Mouse (Mus musculus) heart, embryonic 12.5 days (tissue): Measurements from ENCODE around the gene Gm13084. TPM values are rescaled to one million over a fixed set of nuclear protein-coding genes. Genes with fewer than 3 reads are reported as not detected.
"Not testable (repeated sequence)": the region's sequence is repeated elsewhere in the genome, so short reads cannot be mapped to it uniquely, and the experiment has no call there.

Experiments
- ATAC-seq: fragments of 200-750 bp; cut with Nextera tagmentation; 2 replicates; pipeline ENCODE4 v1.8.0; 2017; ENCODE audit warnings: moderate TSS enrichment, moderate library complexity; ENCODE audit not compliant: insufficient number of reproducible peaks, low FRiP score
- H3K27ac ChIP-seq: fragments of 300-500 bp; sonication (generic); 2 replicates; pipeline ENCODE4 v1.5.1; 2016; ENCODE audit warnings: mild to moderate bottlenecking, moderate library complexity; ENCODE audit not compliant: poor library complexity, severe bottlenecking
- H3K27me3 ChIP-seq: fragments of 300-500 bp; sonication (generic); replicated peaks from 2 replicates; pipeline ENCODE4 v1.6.1; 2016; ENCODE audit warnings: mild to moderate bottlenecking, moderate library complexity
- H3K36me3 ChIP-seq: fragments of 300-500 bp; sonication (generic); 2 replicates; pipeline ENCODE4 v1.6.1; 2016; ENCODE audit warnings: mild to moderate bottlenecking, moderate library complexity
- H3K4me1 ChIP-seq: fragments of 300-500 bp; sonication (generic); replicated peaks from 2 replicates; pipeline ENCODE4 v1.6.1; 2016; ENCODE audit warnings: mild to moderate bottlenecking
- H3K4me2 ChIP-seq: fragments of 300-500 bp; sonication (generic); 2 replicates; pipeline ENCODE4 v1.6.1; 2016; ENCODE audit warnings: mild to moderate bottlenecking, moderate library complexity
- H3K4me3 ChIP-seq: fragments of 300-500 bp; sonication (generic); 2 replicates; pipeline ENCODE4 v1.5.1; 2016; ENCODE audit warnings: mild to moderate bottlenecking
- H3K9ac ChIP-seq: fragments of 300-500 bp; sonication (generic); 2 replicates; pipeline ENCODE4 v1.6.1; 2016; ENCODE audit warnings: mild to moderate bottlenecking, moderate library complexity
- H3K9me3 ChIP-seq: fragments of 300-500 bp; sonication (generic); replicated peaks from 2 replicates; pipeline ENCODE4 v1.6.1; 2016; ENCODE audit warnings: mild to moderate bottlenecking, moderate library complexity
- WGBS: fragments of 180-500 bp; shearing (Covaris S2); methylation state at CpG from one replicate; pipeline ENCODE4 v1.1.7; 2016; 5-methylcytosine and 5-hydroxymethylcytosine counted together
- polyA plus RNA-seq: library from polyadenylated mRNA; unstranded; fragments of >200 nt; fragmentation: Nextera tagmentation; extraction: Ambion mirVana; gene quantifications from 2 replicates; pipeline ENCODE4 v1.2.1, GENCODE M21; 2016

The Gm13084 gene
- not detected in 2 replicates for polyA plus RNA-seq

- Histone ChIP-seq H3K4me3 (no peak within 1 kb of the TSS), H3K27me3 (no peaks in the 10 kb centered on the region), H3K4me2 (no peak within 1 kb of the TSS), H3K27ac (no peak within 1 kb of the TSS), H3K4me1 (no peaks in the 10 kb centered on the region), H3K9ac (no peak within 1 kb of the TSS), H3K9me3 (peaks cover 19% of the 10 kb centered on the region), H3K36me3 (no peaks in the 10 kb centered on the region)
- no peak for ATAC-seq
- WGBS: 65% methylated on average over 2 of the region's 2 CpGs
Observed at GRCm38 (mm10) chr4:143815993-143816392, at the start of gene Gm13084. Gene Gm13084, minus strand, starts transcription at chr4:143816093.

GRCm38 (mm10) chr4:143846197-143846596, 30.3 kb upstream of the Gm13084 start, which contains the start of gene Gm13103:
Gene Gm13103, plus strand, starts transcription at chr4:143846497.
- H3K27me3 ChIP-seq, H3K27ac ChIP-seq, H3K36me3 ChIP-seq, H3K4me2 ChIP-seq, H3K4me3 ChIP-seq, H3K4me1 ChIP-seq, ATAC-seq, H3K9ac ChIP-seq: not testable (repeated sequence)
- peaks cover 14% of the 10 kb centered on the region; the same call in 1 of the 2 replicates for H3K9me3 ChIP-seq

- not testable (repeated sequence) for H3K36me3 ChIP-seq, H3K9me3 ChIP-seq, H3K27me3 ChIP-seq, H3K4me3 ChIP-seq, H3K4me2 ChIP-seq, ATAC-seq, H3K9ac ChIP-seq, H3K27ac ChIP-seq, H3K4me1 ChIP-seq
- WGBS: 83% methylated on average over 3 of the region's 3 CpGs
Observed at GRCm38 (mm10) chr4:143789052-143789451, 26.8 kb downstream of the Gm13084 start, which contains the start of gene Gm13023. Gene Gm13023, plus strand, starts transcription at chr4:143789352.

Other genes starting within 250 kb of the Gm13084 start
- gene Gm13083, start 201.1 kb downstream of the Gm13084 start, polyA plus RNA-seq: not detected in 2 replicates
- gene Gm13088, start 158.8 kb downstream of the Gm13084 start, polyA plus RNA-seq: not detected in 2 replicates
- not detected in 2 replicates for gene Gm13089, start 113.4 kb downstream of the Gm13084 start, polyA plus RNA-seq
- not detected in 2 replicates for gene Gm13078, start 96.6 kb downstream of the Gm13084 start, polyA plus RNA-seq
- not detected in 2 replicates for gene Gm13023, start 26.7 kb downstream of the Gm13084 start, polyA plus RNA-seq
- gene Gm13103, start 30.4 kb upstream of the Gm13084 start, polyA plus RNA-seq: not detected in 2 replicates
- gene Pramef6, start 84.3 kb upstream of the Gm13084 start, polyA plus RNA-seq: not detected in 2 replicates
- not detected in 2 replicates for gene Pramef25, start 134.9 kb upstream of the Gm13084 start, polyA plus RNA-seq
- not detected in 2 replicates for gene Gm13101, start 150.9 kb upstream of the Gm13084 start, polyA plus RNA-seq
- not detected in 2 replicates for gene Pramef17, start 178.3 kb upstream of the Gm13084 start, polyA plus RNA-seq
- gene Pramel4, start 243.0 kb upstream of the Gm13084 start, polyA plus RNA-seq: not detected in 2 replicates